Mouse (Mus musculus): ENCODE results near the gene Frmd8. TPM values are rescaled to one million over a fixed set of nuclear protein-coding genes. Genes with fewer than 3 reads are reported as not detected.
A peak's percentile ranks its signal among the peaks of the same experiment; 100 is the strongest.

Gene Frmd8
- polyA plus RNA-seq, 1 experiment, result 28.5 TPM

DNA sequence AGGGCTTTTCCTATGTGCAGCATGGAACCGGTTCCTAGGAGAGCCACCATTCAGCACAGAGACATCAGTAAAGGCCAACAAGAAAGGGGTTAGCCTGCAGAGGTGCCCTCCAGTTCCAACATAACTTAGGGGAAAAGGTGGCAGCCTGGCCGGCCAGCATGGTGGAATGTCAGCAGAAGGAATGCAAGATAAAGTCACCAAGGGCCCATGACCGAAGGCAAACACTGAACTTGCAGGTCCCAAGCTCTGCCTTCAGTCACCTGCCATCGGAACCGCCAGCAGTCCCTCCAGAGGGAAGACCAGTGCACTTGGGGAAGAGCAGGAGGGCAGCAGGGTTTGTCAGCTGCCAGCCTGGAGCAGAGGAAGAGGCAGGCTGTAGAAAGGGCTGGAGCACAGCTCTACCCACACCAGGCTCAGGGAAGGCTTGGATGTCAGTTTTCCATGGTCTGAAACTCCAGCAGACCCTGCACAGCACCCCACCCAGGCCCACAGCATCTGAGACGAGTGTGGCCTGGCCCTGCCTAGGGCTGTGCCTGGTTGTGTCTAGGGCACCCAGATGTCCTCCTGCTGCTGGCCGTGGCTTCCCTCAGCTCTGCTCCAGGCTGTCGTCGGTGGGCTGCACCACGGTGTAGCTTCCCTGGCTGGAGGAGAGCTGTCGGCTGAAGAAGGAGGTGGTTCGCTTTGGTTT lies 22.9 kb downstream of the Frmd8 start:
- Histone ChIP-seq H3K4me1 (peaks cover 69% of the 10 kb centered on the region), H3K9me3 (no peaks in the 10 kb centered on the region), H3K36me3 (replicated peaks; ENCODE audit: low read length) (peaks cover 65% of the 10 kb centered on the region), H3K27me3 (replicated peaks) (no peaks in the 10 kb centered on the region), H3K4me3 (replicated peaks) (peak overlapping the region; percentile 64)
- TF ChIP-seq GATA1 (IDR thresholded peaks at IDR 0.05; ENCODE audit: borderline replicate concordance, low read length) (no peak), FLI1 (IDR thresholded peaks at IDR 0.05; ENCODE audit: low read length) (no peak)

DNA sequence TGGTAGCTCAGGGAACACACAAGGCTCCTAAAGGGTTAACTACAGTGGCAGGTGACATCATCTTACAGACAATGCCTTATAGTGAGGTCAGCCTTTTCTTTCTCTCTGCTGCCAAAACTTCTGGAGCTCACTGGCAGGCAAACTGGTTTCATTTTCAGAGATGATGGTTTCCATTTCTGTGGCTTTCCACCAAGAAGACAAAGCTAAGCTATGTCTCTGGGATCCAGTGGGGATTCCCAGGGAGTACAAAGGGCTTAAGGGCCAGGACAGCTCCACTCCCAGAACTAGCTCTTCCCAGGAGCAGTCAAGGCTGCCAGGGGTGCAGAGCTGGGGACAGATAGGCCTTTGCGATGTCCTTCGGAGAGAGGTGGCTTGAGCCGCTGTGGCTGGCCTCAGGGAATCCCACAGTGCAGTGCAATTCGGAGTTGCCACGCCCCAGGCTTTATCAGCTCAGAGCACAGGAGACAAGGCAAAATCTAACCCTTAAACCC lies 23.5 kb downstream of the Frmd8 start:
- no peaks in the 10 kb centered on the region for H3K27me3 ChIP-seq (replicated peaks)
- no peaks in the 10 kb centered on the region for H3K9me3 ChIP-seq
- H3K4me1 ChIP-seq, result peaks cover 71% of the 10 kb centered on the region
- no peak overlapping the region for H3K4me3 ChIP-seq (replicated peaks)
- H3K36me3 ChIP-seq (replicated peaks; ENCODE audit: low read length), result peaks cover 58% of the 10 kb centered on the region
- TF ChIP-seq GATA1 (IDR thresholded peaks at IDR 0.05; ENCODE audit: borderline replicate concordance, low read length) (no peak), FLI1 (IDR thresholded peaks at IDR 0.05; ENCODE audit: low read length) (no peak)

DNA sequence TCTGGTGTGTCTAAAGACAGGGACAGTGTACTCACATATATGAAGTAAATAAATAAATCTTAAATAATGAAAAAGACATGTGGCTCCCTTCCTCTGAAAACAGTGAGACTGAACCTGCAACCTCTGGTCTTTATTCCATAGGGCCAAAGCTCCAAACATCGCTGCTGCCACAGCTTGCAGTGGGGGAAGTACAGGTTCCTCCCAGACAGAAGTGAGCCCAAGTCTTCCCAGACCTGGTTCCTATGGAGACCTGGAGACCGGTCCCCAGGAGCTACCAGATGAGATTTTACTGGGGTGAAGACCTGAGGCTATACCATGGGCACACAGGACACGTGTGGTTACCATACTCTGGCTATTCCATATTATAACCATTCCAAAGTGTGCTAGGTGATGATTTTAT lies 24.2 kb downstream of the Frmd8 start:
- no peak overlapping the region for H3K4me3 ChIP-seq (replicated peaks)
- no peak for TF ChIP-seq GATA1 (IDR thresholded peaks at IDR 0.05; ENCODE audit: borderline replicate concordance, low read length)
- TF ChIP-seq FLI1 (IDR thresholded peaks at IDR 0.05; ENCODE audit: low read length), result no peak
- H3K9me3 ChIP-seq, result no peaks in the 10 kb centered on the region
- H3K36me3 ChIP-seq (replicated peaks; ENCODE audit: low read length), result peaks cover 52% of the 10 kb centered on the region
- H3K4me1 ChIP-seq, result peaks cover 69% of the 10 kb centered on the region
- H3K27me3 ChIP-seq (replicated peaks), result no peaks in the 10 kb centered on the region

DNA sequence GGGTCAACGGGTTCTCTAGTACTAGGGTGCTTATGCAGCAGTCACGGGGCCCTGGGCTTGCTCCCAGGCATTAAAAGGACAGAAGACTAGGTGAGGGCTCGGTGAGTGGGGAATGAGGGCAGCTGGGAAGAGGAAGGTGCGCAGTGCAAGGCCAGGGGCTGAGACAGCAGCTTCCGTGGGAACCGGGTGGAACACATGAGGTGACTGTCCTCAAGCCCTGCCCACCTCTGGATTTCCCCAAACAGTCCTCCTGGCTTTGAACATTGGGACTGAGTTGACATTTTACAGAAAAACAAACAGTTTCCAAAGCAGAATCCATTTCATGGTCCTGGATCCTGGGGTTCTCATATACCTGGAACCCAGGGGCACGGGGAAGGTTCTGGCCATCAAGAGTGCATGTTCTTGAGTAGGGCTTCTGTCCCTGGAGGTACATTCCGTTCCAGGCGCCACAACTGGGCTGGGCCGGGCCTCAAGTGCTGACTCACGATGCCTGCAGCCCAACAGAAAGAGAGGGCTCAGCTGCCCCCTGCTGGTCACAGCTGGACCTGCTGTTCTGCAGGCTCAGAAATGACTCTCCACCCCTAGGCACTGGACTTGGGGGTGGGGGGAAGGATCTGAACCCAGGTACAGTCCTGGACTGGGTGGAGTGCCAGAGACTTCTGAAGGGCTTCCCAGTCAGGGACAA lies 25.1 kb downstream of the Frmd8 start:
- Histone ChIP-seq H3K9me3 (no peaks in the 10 kb centered on the region), H3K4me3 (replicated peaks) (peak overlapping the region; percentile 99), H3K4me1 (peaks cover 69% of the 10 kb centered on the region), H3K36me3 (replicated peaks; ENCODE audit: low read length) (peaks cover 44% of the 10 kb centered on the region), H3K27me3 (replicated peaks) (no peaks in the 10 kb centered on the region)
- TF ChIP-seq FLI1 (IDR thresholded peaks at IDR 0.05; ENCODE audit: low read length) (no peak), GATA1 (IDR thresholded peaks at IDR 0.05; ENCODE audit: borderline replicate concordance, low read length) (no peak)

DNA sequence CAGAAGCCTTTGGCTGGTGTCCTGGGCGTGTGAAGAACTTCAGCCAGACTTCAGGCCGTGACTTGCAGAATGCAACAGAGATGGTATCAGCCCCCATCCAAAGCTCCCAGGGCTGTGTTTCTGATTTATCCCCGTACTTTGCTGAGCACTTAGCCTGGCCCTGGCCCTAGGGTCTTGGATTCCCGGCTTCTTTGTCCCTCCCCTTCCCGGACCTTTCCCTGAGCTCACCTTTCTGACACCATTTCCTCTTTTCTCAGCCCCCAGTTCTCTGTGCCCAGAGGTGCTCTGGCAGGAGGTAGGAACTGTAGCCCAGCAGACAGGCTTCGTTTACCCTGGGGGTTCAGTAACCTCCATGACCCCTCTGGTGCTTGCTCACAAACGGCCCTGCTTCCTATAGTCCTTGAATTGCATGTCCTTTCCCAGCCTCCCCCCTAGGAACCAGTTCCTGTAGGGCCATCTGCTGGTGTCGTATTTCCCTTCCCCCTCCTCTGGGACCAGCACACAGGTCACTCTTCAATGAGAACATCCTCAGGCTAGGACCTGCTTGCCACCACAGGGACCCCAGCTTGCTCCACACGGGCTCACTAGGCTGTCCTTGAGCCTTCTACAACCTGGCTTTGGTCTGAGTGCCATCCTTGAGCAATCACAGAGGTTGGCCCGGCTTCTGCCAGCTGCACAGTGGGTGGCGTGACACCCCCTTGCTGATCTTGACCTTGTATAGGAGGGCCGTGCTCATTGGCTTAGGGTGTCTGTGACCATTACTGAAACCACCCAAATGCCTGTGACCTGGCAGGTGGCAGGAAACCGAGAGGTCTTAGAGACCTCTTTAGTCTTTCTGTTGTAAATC lies 26.0 kb downstream of the Frmd8 start:
- H3K9me3 ChIP-seq, result no peaks in the 10 kb centered on the region
- H3K36me3 ChIP-seq (replicated peaks; ENCODE audit: low read length), result peaks cover 46% of the 10 kb centered on the region
- TF ChIP-seq FLI1 (IDR thresholded peaks at IDR 0.05; ENCODE audit: low read length) (no peak), GATA1 (IDR thresholded peaks at IDR 0.05; ENCODE audit: borderline replicate concordance, low read length) (no peak)
- H3K4me1 ChIP-seq, result peaks cover 73% of the 10 kb centered on the region
- peak overlapping the region; percentile 99 for H3K4me3 ChIP-seq (replicated peaks)
- no peaks in the 10 kb centered on the region for H3K27me3 ChIP-seq (replicated peaks)

DNA sequence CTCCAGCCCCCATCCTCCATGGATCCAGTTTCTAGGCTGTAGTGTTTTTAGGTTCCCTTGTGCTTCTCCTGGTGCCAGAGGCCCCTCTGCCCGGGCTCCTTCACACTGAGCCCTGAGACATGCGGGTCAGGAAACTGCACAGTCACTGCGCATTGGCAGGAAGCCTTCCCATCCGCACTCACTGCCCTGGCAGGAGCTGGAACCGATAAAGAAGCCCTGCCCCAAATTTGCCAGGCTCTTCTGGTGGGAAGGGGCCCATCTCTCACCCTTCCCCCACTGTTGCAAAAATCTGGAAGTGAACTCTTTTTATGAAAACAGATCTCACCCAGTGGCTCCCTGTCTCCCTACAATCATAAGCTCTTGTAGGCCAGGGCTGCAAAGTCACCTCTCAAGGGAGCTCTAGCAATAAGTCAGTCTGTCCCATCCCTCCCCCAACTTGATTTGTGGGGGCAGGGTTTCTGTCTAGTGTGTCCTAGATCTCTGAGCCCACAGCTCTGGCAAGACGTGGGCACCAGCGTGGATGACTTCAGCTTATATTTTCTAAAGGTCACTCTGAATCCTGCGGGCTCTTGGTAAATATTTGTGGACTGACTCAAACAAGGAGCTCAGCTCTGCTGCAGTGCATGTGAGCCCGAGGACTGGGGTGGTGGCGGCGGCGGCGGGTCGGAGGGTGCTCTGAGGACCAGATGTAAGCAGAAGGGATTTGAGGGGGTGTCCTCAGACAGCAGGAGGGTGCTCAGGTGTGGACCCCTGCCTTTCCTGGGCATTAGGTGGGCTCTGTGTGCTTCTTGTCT lies 26.8 kb downstream of the Frmd8 start:
- Histone ChIP-seq H3K4me3 (replicated peaks) (peak overlapping the region; percentile 99), H3K36me3 (replicated peaks; ENCODE audit: low read length) (peaks cover 49% of the 10 kb centered on the region), H3K4me1 (peaks cover 74% of the 10 kb centered on the region), H3K9me3 (no peaks in the 10 kb centered on the region), H3K27me3 (replicated peaks) (no peaks in the 10 kb centered on the region)
- TF ChIP-seq FLI1 (IDR thresholded peaks at IDR 0.05; ENCODE audit: low read length), result no peak
- 0 out of 3 replicates have a peak, but pooled peaks have one; percentile 6 for TF ChIP-seq GATA1 (IDR thresholded peaks at IDR 0.05; ENCODE audit: borderline replicate concordance, low read length)

DNA sequence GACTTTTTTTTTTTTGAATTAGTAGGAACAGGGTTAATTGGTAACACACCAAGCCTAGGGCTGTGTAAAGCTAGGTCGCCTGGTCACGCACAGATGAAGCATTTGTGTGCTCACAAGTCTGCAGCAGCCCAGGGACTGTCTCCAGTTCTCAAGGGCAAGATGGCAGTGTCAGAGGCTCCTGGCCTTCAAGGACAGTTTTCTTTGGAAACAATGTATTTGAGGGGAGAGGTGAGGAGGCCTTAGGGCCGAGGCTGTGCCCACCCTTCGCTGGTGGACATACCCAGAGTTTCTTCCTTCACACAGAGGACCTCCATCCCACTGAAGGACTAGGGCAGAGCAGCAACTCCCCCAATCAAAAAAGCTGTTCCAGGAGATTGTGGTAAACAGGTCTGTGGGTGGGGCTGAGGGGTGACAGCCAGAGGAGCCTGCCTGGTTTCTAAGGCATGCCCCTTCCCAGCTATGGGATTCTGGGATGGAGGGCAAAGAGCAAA lies 27.7 kb downstream of the Frmd8 start:
- Histone ChIP-seq H3K4me1 (peaks cover 68% of the 10 kb centered on the region), H3K27me3 (replicated peaks) (no peaks in the 10 kb centered on the region), H3K9me3 (no peaks in the 10 kb centered on the region), H3K4me3 (replicated peaks) (peak overlapping the region; percentile 99), H3K36me3 (replicated peaks; ENCODE audit: low read length) (peaks cover 49% of the 10 kb centered on the region)
- no peak for TF ChIP-seq FLI1 (IDR thresholded peaks at IDR 0.05; ENCODE audit: low read length)
- no peak for TF ChIP-seq GATA1 (IDR thresholded peaks at IDR 0.05; ENCODE audit: borderline replicate concordance, low read length)

DNA sequence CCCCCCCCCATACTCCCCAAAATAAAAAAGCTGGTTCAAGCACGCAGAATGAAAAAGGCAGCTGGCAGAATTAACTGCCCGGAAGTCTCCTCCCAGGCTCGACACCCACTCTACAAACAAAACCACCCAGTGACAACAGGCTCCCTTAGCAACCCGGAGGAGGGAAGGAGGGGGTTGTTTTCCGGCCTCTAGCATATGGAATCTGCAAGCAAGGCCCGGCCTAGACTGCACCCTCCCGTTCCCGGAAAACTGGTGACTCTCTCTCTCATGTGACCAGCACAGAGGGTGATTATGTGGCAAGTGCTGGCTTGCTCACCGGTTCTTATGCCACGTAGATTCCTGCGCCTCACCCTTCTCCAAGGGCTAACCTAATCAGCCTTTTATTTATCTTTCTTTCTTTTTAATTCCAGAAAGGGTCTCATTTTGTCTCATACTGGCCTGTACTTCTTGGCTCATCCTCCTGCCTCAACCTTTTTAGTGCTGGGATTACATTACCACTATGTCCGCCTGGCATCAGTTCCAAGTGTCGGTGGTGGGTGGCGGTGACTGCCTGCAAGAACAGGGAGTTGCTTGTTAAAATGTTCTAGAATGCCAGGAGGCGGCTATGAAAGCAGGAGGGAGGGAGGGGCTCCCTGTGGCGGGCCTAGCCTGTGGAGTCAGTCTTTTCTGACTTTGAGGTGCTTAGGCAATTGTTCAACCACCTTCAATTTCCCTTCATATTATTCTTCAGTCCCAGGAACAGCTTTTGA lies 28.3 kb downstream of the Frmd8 start:
- Histone ChIP-seq H3K36me3 (replicated peaks; ENCODE audit: low read length) (peaks cover 48% of the 10 kb centered on the region), H3K4me1 (peaks cover 68% of the 10 kb centered on the region), H3K27me3 (replicated peaks) (no peaks in the 10 kb centered on the region), H3K4me3 (replicated peaks) (peak overlapping the region; percentile 99), H3K9me3 (no peaks in the 10 kb centered on the region)
- TF ChIP-seq GATA1 (IDR thresholded peaks at IDR 0.05; ENCODE audit: borderline replicate concordance, low read length) (no peak), FLI1 (IDR thresholded peaks at IDR 0.05; ENCODE audit: low read length) (no peak)

Data from megakaryocyte, embryonic 14.5 days (primary cell).